In genomic region chr11:101919660-101920059, GRCm38 (mm10) we compare ENCODE assay signal across 8 mouse cellular contexts. TPM values are rescaled to one million over a fixed set of nuclear protein-coding genes. Genes with fewer than 3 reads are reported as not detected.
DNase-seq lines count a peak whose midpoint lies in the region; ATAC-seq and TF ChIP-seq lines count a peak whose summit lies in the region.

No protein-coding gene starts in this region.

- H3K9ac ChIP-seq in forebrain, embryonic 11.5 days (ENCODE audit: low read length) = no peak overlapping the region
- H3K9ac ChIP-seq in lung, postnatal 0 days (replicated peaks; ENCODE audit: low read depth) = no peak overlapping the region

- no peaks in the 10 kb centered on the region for H3K4me1 ChIP-seq in forebrain, embryonic 11.5 days (replicated peaks; ENCODE audit: control insufficient read depth, insufficient read depth, low read length)
- H3K4me1 ChIP-seq in lung, postnatal 0 days (ENCODE audit: insufficient read depth, low read depth, low read length) = no peaks in the 10 kb centered on the region

- intact Hi-C loops in heart, postnatal 10 days (cut with DNase I) = loop anchor here (1.0 to 5.0 kb wide), 2 partner anchors 50 to 123 kb away; partner anchors contain the start of gene Cd300lg

- peak; percentile 99 for TF ChIP-seq CTCF in lung, postnatal 0 days (IDR thresholded peaks at IDR 0.05)

- no peak overlapping the region for H3K4me3 ChIP-seq in forebrain, embryonic 11.5 days (ENCODE audit: low read depth, low read length)
- H3K4me3 ChIP-seq in lung, postnatal 0 days (ENCODE audit: low read depth, low read length) = no peak overlapping the region

- no peaks in the 10 kb centered on the region for H3K9me3 ChIP-seq in forebrain, embryonic 11.5 days (ENCODE audit: control insufficient read depth, low read length)
- no peaks in the 10 kb centered on the region for H3K9me3 ChIP-seq in lung, postnatal 0 days (ENCODE audit: low read length)

- H3K27ac ChIP-seq in forebrain, embryonic 11.5 days (ENCODE audit: low read depth, low read length) = no peak overlapping the region
- no peak overlapping the region for H3K27ac ChIP-seq in lung, postnatal 0 days (ENCODE audit: low read length)

- 1% methylated on average over 6 of the region's 6 CpGs for WGBS in forebrain, embryonic 11.5 days
- WGBS in lung, postnatal 0 days = 2% methylated on average over 6 of the region's 6 CpGs

- ATAC-seq in forebrain, embryonic 11.5 days (replicated peaks; ENCODE audit: low FRiP score) = no peak
- ATAC-seq in lung, postnatal 0 days = peak; percentile 71

- H3K36me3 ChIP-seq in forebrain, embryonic 11.5 days (ENCODE audit: control insufficient read depth, insufficient read depth, low read length) = no peaks in the 10 kb centered on the region
- no peaks in the 10 kb centered on the region for H3K36me3 ChIP-seq in lung, postnatal 0 days (ENCODE audit: insufficient read depth, low read length)

- no peaks in the 10 kb centered on the region for H3K27me3 ChIP-seq in forebrain, embryonic 11.5 days (ENCODE audit: control insufficient read depth, insufficient read depth, low read length)
- no peaks in the 10 kb centered on the region; the same call in 1 of the 2 replicates for H3K27me3 ChIP-seq in lung, postnatal 0 days (replicated peaks; ENCODE audit: insufficient read depth, low read length)

- no peak for TF ChIP-seq EP300 in lung, postnatal 0 days (IDR thresholded peaks at IDR 0.05)

- H3K4me2 ChIP-seq in forebrain, embryonic 11.5 days (ENCODE audit: low read depth, low read length, severe bottlenecking) = no peak overlapping the region
- H3K4me2 ChIP-seq in lung, postnatal 0 days (replicated peaks; ENCODE audit: low read depth, low read length) = no peak overlapping the region

- peak; percentile 43 for DNase-seq in MEL-GATA-1-ER (ENCODE audit: extremely low read depth, low read depth)
- peak; percentile 49 for DNase-seq in c-Kit-positive CD71-positive TER-119-negative erythroid progenitor cells, embryonic 14.5 days (ENCODE audit: low read depth)
- peak; percentile 86 for DNase-seq in forebrain, embryonic 11.5 days (ENCODE audit: low spot score)
- DNase-seq in heart, postnatal 10 days = peak; percentile 84 to 92
- DNase-seq in layer of hippocampus, adult 18-20 months (ENCODE audit: low spot score in 2 of 2) = peak; percentile 54 to 90
- DNase-seq in lung, postnatal 0 days (ENCODE audit: low spot score) = peak; percentile 85
- DNase-seq in right cerebral cortex, postnatal 10 days (ENCODE audit: low spot score in 2 of 2) = peak; percentile 85 to 91
- DNase-seq in urinary bladder, adult 2 months (ENCODE audit: low spot score) = peak; percentile 62

RNA-seq across cellular contexts. Expression of gene Meox1, which starts 25.5 kb away (rescaled TPM):
- 0.21 TPM in 1 of 2 replicates, not detected in the other for polyA plus RNA-seq in forebrain, embryonic 11.5 days (2014; fragmentation: Nextera tagmentation; extraction: Ambion mirVana)
- 10 to 100 TPM; 23.7 to 27.5 TPM for total RNA-seq in heart, postnatal 10 days (2021)
- total RNA-seq in layer of hippocampus, adult 18-20 months (2021) = under 1 TPM; 0.64 to 0.86 TPM
- polyA plus RNA-seq in lung, postnatal 0 days (2015; fragmentation: Nextera tagmentation; extraction: Ambion mirVana) = 8.1 and 8.7 TPM in 2 replicates
- 2.8 and 2.9 TPM in 2 replicates for polyA plus RNA-seq in urinary bladder, adult 2 months (2012; rRNA removed)

RNA-seq across cellular contexts. Expression of gene Sost, which starts 47.2 kb away (rescaled TPM):
- not detected in 2 replicates for polyA plus RNA-seq in forebrain, embryonic 11.5 days (2014; fragmentation: Nextera tagmentation; extraction: Ambion mirVana)
- 1 to 10 TPM; 1.5 to 2.2 TPM for total RNA-seq in heart, postnatal 10 days (2021)
- total RNA-seq in layer of hippocampus, adult 18-20 months (2021) = under 1 TPM in 1 of 2 experiments, not detected in 1; 0.15 TPM
- polyA plus RNA-seq in lung, postnatal 0 days (2015; fragmentation: Nextera tagmentation; extraction: Ambion mirVana) = 0.06 TPM in 1 of 2 replicates, not detected in the other
- polyA plus RNA-seq in urinary bladder, adult 2 months (2012; rRNA removed) = 0.03 TPM in 1 of 2 replicates, not detected in the other
